Mouse (Mus musculus) forebrain, embryonic 11.5 days (tissue): ENCODE measurements at regions not wholly inside any gene's neighbourhood (a gene's known extent, or its start where the extent isn't known, plus 50 kb on each side); places are given as distances from the start of the nearest gene placed in this dataset.

Experiments
- ATAC-seq: fragments of 200-750 bp; cut with Nextera tagmentation; replicated peaks from 2 replicates; pipeline ENCODE4 v1.8.0; 2017; ENCODE audit warnings: moderate TSS enrichment; ENCODE audit not compliant: low FRiP score
- DNase-seq: peaks from one replicate; pipeline ENCODE4 v3.0.0-alpha.2; 2017; ENCODE audit warnings: low spot score
- H3K27ac ChIP-seq: fragments of 300-500 bp; sonication (generic); 2 replicates; pipeline ENCODE4 v1.5.1; 2014; ENCODE audit warnings: low read depth, low read length
- H3K27me3 ChIP-seq: fragments of 300-500 bp; sonication (generic); 2 replicates; pipeline ENCODE4 v1.6.1; 2014; ENCODE audit warnings: mild to moderate bottlenecking, low read length, mixed read lengths; ENCODE audit not compliant: control insufficient read depth, insufficient read depth
- H3K36me3 ChIP-seq: fragments of 300-500 bp; sonication (generic); 2 replicates; pipeline ENCODE4 v1.6.1; 2014; ENCODE audit warnings: mild to moderate bottlenecking, low read length, moderate library complexity, mixed read lengths; ENCODE audit not compliant: control insufficient read depth, insufficient read depth
- H3K4me1 ChIP-seq: fragments of 300-500 bp; sonication (generic); replicated peaks from 2 replicates; pipeline ENCODE4 v1.6.1; 2014; ENCODE audit warnings: low read length, mixed read lengths; ENCODE audit not compliant: control insufficient read depth, insufficient read depth
- H3K4me2 ChIP-seq: fragments of 300-500 bp; sonication (generic); 2 replicates; pipeline ENCODE4 v1.6.1; 2014; ENCODE audit warnings: low read depth, mild to moderate bottlenecking, low read length, moderate library complexity, mixed read lengths; ENCODE audit not compliant: severe bottlenecking
- H3K4me3 ChIP-seq: fragments of 300-500 bp; sonication (generic); 2 replicates; pipeline ENCODE4 v1.5.1; 2014; ENCODE audit warnings: low read depth, low read length
- H3K9ac ChIP-seq: fragments of 300-500 bp; sonication (generic); 2 replicates; pipeline ENCODE4 v1.6.1; 2014; ENCODE audit warnings: low read length
- H3K9me3 ChIP-seq: fragments of 300-500 bp; sonication (generic); 2 replicates; pipeline ENCODE4 v1.6.1; 2016; ENCODE audit warnings: low read length, mixed read lengths; ENCODE audit not compliant: control insufficient read depth
- WGBS: fragments of 180-500 bp; shearing (Covaris S2); extraction: QIAGEN DNeasy Blood & Tissue Kit; methylation state at CpG from one replicate; pipeline ENCODE4 v1.1.7; 2014; 5-methylcytosine and 5-hydroxymethylcytosine counted together

DNA sequence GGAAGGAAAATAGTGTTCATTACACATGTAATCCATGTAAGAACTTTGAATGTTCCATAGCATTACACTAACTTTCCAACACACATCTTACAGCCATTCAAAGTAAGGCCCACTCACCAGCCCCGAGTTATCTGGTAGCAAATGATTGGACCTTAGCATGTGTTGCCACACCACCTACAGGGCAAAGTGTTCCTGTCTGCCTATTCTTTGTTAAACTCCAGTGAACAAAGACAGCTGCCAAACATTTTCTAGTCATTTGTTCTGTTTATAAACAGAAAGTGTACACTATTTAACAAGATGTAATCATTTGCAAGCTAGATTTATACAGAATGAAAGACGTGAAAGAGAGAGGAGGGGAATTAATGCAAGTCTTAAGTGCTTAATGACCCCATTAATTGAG is 66.9 kb upstream of the Apob start:
- ATAC-seq (no peak), DNase-seq (no peak)
- Histone ChIP-seq H3K4me2 (no peak overlapping the region), H3K27me3 (no peaks in the 10 kb centered on the region), H3K27ac (no peak overlapping the region), H3K36me3 (no peaks in the 10 kb centered on the region), H3K9ac (no peak overlapping the region), H3K4me3 (no peak overlapping the region), H3K9me3 (no peaks in the 10 kb centered on the region), H3K4me1 (no peaks in the 10 kb centered on the region)
- WGBS = 60% methylated on average over 2 of the region's 2 CpGs

DNA sequence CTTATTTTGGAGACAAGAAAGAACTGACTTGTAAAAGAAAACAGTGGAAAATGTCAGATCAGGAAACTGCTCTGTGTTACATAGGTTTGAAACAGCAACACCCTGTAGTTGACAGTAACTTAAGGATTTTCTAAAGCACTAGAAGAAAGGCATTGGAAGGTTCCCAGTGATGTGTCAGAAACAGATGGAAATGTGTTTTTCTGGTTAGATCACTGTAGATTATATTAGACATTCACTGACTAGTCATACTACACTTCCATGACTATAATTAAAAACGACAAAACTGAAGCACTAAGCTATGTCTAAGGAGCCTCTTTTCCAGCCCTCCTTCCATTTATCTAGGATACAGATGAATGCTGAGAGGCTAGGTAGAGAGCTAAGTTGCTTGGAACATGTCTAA is 59.1 kb upstream of the Apob start:
- Histone ChIP-seq H3K27me3 (no peaks in the 10 kb centered on the region), H3K36me3 (no peaks in the 10 kb centered on the region), H3K4me2 (no peak overlapping the region), H3K27ac (no peak overlapping the region), H3K4me1 (no peaks in the 10 kb centered on the region), H3K4me3 (no peak overlapping the region), H3K9me3 (no peaks in the 10 kb centered on the region), H3K9ac (no peak overlapping the region)
- no peak for DNase-seq
- ATAC-seq = no peak
- 84% methylated on average over 1 of the region's 1 CpGs for WGBS

DNA sequence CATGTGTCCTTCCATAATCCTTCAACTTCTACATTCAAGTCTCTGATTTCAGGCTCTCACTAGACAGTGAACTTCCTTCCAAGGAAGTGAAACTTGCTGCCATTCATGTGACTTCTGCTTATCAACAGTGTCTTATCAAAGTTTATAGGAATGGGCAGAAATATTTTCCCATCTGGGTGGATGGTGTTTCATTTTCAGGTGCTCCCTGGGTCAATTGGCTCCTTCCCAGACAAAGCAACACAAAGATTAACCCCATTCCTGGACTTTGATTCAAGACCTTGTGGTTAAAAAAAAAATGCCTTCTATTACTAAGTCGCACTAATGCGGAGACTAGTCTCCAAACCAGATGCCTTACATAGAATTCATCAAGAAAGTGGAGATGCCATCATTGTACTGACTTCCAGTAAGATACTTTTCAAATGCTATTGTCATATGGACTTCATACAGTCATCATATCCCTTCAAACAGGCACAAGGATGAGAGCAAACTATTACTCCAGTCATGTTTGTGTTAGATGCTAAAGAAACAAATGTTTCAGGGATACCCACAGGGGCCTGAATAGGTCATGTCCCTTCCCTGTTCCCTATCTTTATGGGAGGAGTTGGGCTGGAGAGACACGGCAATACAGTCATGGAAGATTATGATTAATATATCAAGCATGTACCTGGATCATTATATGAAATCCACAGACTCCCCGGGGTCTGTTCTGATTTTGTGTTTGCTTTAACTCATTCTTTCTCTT is 58.3 kb upstream of the Apob start:
- no peak for DNase-seq
- no peaks in the 10 kb centered on the region for H3K27me3 ChIP-seq
- no peak overlapping the region for H3K4me2 ChIP-seq
- H3K36me3 ChIP-seq = no peaks in the 10 kb centered on the region
- H3K9ac ChIP-seq = no peak overlapping the region
- WGBS = 84% methylated on average over 4 of the region's 4 CpGs
- H3K27ac ChIP-seq = no peak overlapping the region
- no peaks in the 10 kb centered on the region for H3K4me1 ChIP-seq
- no peak for ATAC-seq
- no peak overlapping the region for H3K4me3 ChIP-seq
- H3K9me3 ChIP-seq = no peaks in the 10 kb centered on the region

DNA sequence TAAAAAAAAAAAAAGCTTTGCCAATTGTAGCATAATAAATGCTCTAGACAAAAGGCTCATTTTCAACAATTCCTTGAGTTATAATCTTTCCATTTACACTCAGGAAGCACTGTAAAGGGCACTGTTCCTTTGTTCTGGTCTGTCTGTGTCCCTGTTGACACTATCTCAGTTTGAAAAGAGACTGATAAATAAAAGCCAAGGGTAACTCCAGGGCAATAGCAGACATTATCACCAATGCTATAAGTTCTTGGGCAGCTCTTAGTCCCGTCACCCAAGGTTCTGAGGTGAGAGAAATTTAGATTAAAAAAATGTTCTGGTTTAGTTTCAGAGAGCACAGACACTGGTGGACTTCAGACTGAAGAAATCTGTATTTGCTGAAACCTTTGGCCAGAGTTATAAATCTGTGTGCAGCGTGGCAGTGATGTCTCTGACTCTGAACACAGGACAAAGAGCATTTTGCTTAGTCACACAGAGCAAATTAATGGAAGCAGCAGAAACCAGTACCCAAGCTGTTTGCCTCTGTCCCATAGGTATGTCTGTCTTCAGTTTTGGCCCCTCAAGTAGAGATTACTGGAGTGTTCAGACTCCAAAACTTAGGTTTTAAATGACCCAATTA is 57.6 kb upstream of the Apob start:
- Histone ChIP-seq H3K27ac (no peak overlapping the region), H3K4me3 (no peak overlapping the region), H3K9me3 (no peaks in the 10 kb centered on the region), H3K27me3 (no peaks in the 10 kb centered on the region), H3K4me1 (no peaks in the 10 kb centered on the region), H3K9ac (no peak overlapping the region), H3K36me3 (no peaks in the 10 kb centered on the region), H3K4me2 (no peak overlapping the region)
- DNase-seq (no peak), ATAC-seq (no peak)
- WGBS = 82% methylated on average over 2 of the region's 2 CpGs

DNA sequence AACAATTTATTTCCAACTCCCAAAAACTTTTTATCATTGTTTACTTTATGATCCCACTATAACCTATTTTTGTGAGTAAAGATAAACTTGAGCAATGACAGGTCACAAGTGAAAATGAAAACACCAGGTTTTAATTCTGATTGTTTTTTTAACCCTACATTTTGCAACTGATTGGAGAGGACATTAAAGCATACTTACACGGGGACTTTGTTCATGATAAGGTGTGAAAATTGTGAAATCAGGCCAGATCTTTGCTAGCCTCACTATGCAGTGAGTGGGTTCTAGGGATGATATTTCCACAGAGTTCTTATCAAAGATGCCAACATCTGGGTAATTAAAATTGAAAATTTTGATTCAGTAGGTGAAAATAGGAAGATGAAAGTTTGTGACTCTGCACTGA is 56.6 kb upstream of the Apob start:
- WGBS = 76% methylated on average over 1 of the region's 1 CpGs
- H3K27ac ChIP-seq = no peak overlapping the region

More for the DNA sequence above, 56.6 kb upstream of the Apob start:
- Histone ChIP-seq H3K36me3 (no peaks in the 10 kb centered on the region), H3K27me3 (no peaks in the 10 kb centered on the region), H3K9ac (no peak overlapping the region), H3K4me2 (no peak overlapping the region), H3K4me3 (no peak overlapping the region), H3K9me3 (no peaks in the 10 kb centered on the region), H3K4me1 (no peaks in the 10 kb centered on the region)
- no peak for DNase-seq
- no peak for ATAC-seq
